Mouse (Mus musculus) cerebellum, postnatal 25 days (tissue): ENCODE measurements around the gene Slc36a1.

ENCODE experiments used
- DNase-seq, 2 experiments: peaks; one replicate each; pipeline ENCODE4 v3.0.0; 2021; ENCODE audit warnings: mixed read lengths in 2 of 2

Slc36a1 gene

GRCm38 (mm10) chr11:55204159-55204596, at the start of gene Slc36a1:
Gene Slc36a1, plus strand, starts transcription at chr11:55204350.
- DNase-seq: peak; percentile 98 to 99

GRCm38 (mm10) chr11:55154398-55155069, 49.6 kb upstream of the Slc36a1 start:
- DNase-seq: no peak

GRCm38 (mm10) chr11:55155070-55155421, 49.1 kb upstream of the Slc36a1 start:
- no peak for DNase-seq

GRCm38 (mm10) chr11:55158785-55159359, 45.3 kb upstream of the Slc36a1 start:
- peak; percentile 83 to 89 for DNase-seq

GRCm38 (mm10) chr11:55162670-55163069, 41.5 kb upstream of the Slc36a1 start:
- DNase-seq: peak; percentile 60 to 79

GRCm38 (mm10) chr11:55164723-55165122, 39.4 kb upstream of the Slc36a1 start:
- peak; percentile 51 to 66 for DNase-seq

GRCm38 (mm10) chr11:55165748-55166147, 38.4 kb upstream of the Slc36a1 start:
- no peak for DNase-seq

GRCm38 (mm10) chr11:55168504-55168903, 35.6 kb upstream of the Slc36a1 start:
- DNase-seq: no peak

GRCm38 (mm10) chr11:55168914-55169313, 35.2 kb upstream of the Slc36a1 start:
- DNase-seq: no peak

GRCm38 (mm10) chr11:55170501-55170900, 33.6 kb upstream of the Slc36a1 start:
- no peak for DNase-seq

- no peak for DNase-seq
Observed at GRCm38 (mm10) chr11:55178830-55179229, 25.3 kb upstream of the Slc36a1 start.

GRCm38 (mm10) chr11:55179856-55180255, 24.3 kb upstream of the Slc36a1 start:
- DNase-seq: no peak

- no peak for DNase-seq
Observed at GRCm38 (mm10) chr11:55183124-55183523, 21.0 kb upstream of the Slc36a1 start.

- DNase-seq: peak in 1 of 2 experiments; percentile 26
Observed at GRCm38 (mm10) chr11:55184246-55184645, 19.9 kb upstream of the Slc36a1 start.

GRCm38 (mm10) chr11:55184733-55185291, 19.3 kb upstream of the Slc36a1 start, which contains the start of gene Slc36a2:
Gene Slc36a2, minus strand, starts transcription at chr11:55185077.
- DNase-seq: peak; percentile 83 to 84

- no peak for DNase-seq
Observed at GRCm38 (mm10) chr11:55187292-55187691, 16.9 kb upstream of the Slc36a1 start.

GRCm38 (mm10) chr11:55187777-55188176, 16.4 kb upstream of the Slc36a1 start:
- DNase-seq: no peak

- no peak for DNase-seq
Observed at GRCm38 (mm10) chr11:55190216-55190615, 13.9 kb upstream of the Slc36a1 start.

GRCm38 (mm10) chr11:55197086-55197485, 7.1 kb upstream of the Slc36a1 start:
- no peak for DNase-seq

- DNase-seq: no peak
Observed at GRCm38 (mm10) chr11:55197740-55198510, 6.2 kb upstream of the Slc36a1 start.

GRCm38 (mm10) chr11:55204602-55205001, 452 bp downstream of the Slc36a1 start:
- peak; percentile 64 to 68 for DNase-seq

- no peak for DNase-seq
Observed at GRCm38 (mm10) chr11:55208001-55208690, 4.0 kb downstream of the Slc36a1 start.

- no peak for DNase-seq
Observed at GRCm38 (mm10) chr11:55209032-55209431, 4.9 kb downstream of the Slc36a1 start.
